Mouse (Mus musculus): ENCODE data around the gene Knl1.
"Not testable (repeated sequence)": the region's sequence is repeated elsewhere in the genome, so short reads cannot be mapped to it uniquely, and the experiment has no call there.

Knl1 gene

DNA sequence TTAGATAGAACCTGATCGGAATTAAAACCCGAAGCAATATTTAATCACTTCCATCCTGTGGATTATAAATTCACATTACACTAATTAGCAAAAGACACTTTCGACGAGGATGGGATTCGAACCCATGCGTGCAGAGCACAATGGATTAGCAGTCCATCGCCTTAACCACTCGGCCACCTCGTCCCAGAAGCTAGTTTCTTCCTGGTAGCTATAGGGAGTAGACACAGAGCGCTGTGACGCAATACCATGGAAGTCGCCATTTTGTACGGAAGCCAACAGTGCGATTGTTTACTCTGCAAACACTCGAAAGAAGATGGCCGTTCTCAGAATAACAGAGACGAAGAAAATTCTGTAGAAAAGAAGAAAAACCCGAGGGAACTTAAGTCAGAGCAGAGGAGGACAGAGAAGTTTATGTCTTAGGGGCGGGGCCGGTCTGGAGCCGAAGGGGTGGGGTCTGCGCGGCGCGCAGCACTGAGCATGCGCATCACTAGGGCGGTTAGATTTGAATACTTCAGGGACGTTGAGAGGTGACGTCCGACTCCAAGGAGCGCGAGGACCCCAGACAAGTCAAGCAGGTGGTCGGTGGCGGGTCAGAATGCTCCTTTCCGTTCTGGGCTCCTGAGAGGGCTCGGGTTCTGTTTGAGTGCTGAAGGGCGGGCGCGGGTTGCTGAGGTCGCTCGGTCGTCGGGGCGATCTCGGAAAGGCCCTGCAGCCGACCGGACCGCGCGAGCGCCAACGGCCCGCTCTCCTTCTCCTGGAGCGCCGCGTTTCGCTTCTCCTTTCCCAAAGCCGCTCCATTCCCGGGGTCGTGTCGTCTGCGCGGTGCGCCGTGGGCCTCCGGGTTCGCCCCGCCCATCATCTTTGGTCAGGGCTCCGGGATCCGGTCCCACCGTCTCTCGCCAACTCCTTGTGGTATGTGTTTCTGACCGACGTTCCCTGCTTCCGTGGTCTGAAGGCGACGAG is at the start of gene Knl1:
Gene Knl1, plus strand, starts transcription at position 471 of the 963 bp plus-strand sequence.
- peak; percentile 93 to 96 for DNase-seq

DNA sequence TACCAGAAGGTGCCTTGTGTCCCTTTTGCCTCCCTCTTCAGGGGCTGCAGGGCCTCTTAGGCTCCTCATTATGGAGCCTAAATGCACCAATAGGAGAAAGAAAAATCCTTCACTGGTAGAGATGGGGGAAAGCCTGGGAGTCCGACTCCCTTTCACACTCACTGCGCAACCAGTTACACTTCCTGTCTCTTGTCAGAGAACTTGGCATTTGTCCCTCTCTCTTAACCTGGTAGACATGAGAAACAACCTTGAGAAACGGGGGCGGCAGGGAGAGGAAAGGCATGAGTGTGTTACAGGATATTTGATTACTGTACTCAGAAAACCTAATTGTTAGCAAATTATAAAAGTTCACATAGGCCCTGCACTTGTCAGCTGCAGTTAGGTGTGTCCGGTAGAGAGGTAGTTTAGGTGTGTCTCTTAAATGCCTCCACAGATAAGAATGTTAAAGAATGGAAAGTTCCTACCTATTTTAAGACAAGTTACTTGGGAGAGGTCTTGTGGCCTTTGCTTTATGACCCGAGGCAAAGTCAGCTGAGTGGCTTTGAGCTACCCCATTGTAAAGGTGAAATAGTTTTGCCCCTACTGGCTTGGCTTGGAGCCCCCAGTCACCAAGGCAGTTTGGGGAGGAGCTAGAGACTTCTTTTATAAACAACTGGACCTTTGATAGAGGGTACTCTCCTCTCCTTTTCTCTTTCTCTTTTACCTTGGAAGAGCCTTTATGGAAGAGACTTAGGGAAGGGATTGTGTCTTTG is 48.6 kb upstream of the Knl1 start:
- DNase-seq = no peak

- DNase-seq = no peak
Measured at GRCm38 (mm10) chr2:118999025-118999639, 47.8 kb upstream of the Knl1 start.

DNA sequence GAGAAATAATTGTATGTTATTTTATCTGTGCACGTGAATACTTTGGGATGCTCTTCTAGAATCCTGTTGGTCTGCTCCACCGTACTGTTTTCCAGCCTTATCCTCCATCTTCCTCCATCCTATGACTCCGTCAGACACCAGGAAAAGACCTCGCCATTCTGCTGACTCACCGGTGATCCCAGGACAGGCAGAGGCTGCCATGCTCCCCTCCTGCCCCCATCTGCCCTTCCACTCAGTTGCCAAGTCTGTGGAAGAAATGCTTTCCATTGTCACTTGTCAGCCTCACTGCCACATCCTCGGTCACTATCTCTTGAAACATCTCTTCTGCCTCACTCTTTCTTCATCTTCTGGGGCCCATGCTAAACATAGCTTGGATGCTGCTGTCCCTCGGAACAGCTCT is 40.0 kb upstream of the Knl1 start:
- DNase-seq = no peak

DNA sequence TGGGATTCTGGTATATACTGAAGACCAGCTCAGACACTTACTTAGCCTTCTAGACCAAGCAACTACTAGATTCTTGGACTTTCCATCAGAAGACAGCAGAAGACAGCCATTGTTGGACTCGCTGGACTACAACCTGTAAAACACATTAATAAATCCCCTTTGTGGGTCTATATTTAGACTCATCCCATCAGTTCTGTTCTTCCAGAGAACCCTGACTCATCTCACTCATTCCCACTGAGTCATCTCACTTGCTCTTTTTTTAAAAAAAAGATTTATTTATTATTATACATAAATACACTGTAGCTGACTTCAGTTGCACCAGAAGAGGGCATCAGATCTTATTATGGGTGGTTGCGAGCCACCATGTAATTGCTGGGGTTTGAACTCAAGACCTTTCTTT is 37.5 kb upstream of the Knl1 start:
- DNase-seq = no peak

DNA sequence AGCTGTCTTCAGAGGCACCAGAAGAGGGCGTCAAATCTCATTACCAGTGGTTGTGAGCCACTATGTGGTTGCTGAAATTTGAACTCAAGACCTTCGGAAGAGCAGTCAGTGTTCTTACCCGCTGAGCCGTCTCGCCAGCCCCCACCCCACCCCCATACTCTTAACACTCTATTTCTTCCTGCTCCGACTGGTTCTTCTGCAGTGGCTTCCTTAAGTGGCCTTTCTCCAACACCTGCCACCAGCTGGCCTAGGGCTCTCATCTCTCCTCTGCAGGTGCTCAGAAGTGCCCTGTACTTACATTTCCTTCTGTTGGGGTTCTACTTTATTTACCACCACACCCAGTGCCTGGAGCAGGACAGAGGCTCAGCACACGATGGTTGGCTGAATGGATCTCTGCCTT is 31.9 kb upstream of the Knl1 start:
- DNase-seq = peak; percentile 46 to 52

GRCm38 (mm10) chr2:119015604-119016180 is 31.2 kb upstream of the Knl1 start:
- DNase-seq = peak; percentile 22 to 25

DNA sequence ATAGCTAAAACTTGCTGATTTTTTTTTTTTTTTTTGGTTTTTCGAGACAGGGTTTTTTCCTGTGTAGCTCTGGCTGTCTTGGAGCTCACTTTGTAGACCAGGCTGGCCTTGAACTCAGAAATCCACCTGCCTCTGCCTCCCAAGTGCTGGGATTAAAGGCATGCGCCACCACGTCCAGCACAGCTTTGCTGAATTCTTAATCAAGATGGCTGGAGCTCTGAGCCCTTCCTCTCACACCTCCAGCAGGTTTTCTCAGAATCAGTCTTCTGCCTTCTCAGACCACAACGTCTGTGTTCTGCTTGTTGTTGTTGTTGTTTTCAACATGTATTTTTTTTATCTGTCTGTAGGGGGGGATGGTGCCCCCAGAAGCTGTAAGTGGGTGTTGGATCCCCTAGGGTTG is 30.6 kb upstream of the Knl1 start:
- not testable (repeated sequence) for DNase-seq

GRCm38 (mm10) chr2:119017647-119018046 is 29.3 kb upstream of the Knl1 start:
- no peak for DNase-seq

DNA sequence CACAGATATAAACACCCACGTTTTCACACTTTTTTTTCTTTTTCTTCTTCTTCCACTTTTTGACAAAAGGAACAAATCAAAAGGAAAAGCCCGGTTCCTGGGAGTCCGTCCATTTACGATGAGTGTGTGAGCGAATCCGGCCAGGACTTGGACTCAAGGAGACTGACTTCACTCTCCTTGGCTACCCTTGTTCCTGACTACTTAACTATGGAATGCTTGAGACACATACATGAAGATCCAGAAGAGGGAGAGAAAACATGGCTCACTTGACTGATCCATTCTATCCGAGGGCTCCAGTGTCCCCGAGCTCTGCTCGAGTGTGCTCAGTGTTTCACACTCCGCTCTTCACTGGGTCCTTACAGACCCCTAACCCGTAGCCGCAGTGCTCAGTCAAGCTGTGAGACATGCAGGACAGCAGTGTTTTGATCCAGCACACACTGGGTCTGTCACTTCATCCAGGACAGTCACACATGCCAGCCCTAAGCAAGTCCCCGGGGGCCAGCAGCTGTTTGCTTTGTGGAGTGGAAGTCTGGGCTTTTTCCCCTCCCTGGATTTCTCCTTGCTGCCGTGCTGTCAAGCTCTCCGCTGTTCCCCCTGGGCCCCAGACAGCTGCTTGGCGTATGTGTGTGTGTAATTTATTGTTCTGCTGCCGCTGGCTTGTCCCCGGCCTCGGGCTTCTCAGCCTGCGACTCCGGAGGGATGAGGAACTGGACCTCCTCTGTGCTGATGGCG is 28.4 kb upstream of the Knl1 start:
- no peak for DNase-seq

GRCm38 (mm10) chr2:119019131-119019530 is 27.8 kb upstream of the Knl1 start:
- DNase-seq = no peak

GRCm38 (mm10) chr2:119019538-119019937 is 27.4 kb upstream of the Knl1 start:
- DNase-seq = no peak

DNA sequence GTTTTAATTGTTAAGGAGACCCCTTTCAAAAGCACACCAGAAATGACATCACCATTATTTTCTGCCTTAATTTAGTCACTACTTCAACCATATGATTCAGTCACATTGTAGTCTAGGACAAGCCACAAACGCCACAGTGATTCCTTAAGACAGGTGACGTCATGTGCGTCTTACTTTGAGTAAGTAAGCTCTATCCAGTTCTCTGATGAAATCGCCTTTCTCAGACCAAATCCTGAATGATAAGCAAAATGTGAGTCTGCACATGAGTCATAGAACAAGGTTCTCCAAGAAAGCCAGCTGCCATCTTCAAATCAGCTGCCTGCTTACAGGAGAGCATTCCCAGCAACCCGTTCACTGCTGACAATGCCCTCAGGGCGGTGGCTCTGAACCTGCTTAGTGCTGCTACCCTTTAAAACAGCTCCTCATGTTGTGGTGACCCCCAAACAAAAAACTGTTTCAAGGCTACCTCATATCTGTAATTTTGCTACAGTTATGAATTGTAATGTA is 23.7 kb upstream of the Knl1 start:
- no peak for DNase-seq

DNA sequence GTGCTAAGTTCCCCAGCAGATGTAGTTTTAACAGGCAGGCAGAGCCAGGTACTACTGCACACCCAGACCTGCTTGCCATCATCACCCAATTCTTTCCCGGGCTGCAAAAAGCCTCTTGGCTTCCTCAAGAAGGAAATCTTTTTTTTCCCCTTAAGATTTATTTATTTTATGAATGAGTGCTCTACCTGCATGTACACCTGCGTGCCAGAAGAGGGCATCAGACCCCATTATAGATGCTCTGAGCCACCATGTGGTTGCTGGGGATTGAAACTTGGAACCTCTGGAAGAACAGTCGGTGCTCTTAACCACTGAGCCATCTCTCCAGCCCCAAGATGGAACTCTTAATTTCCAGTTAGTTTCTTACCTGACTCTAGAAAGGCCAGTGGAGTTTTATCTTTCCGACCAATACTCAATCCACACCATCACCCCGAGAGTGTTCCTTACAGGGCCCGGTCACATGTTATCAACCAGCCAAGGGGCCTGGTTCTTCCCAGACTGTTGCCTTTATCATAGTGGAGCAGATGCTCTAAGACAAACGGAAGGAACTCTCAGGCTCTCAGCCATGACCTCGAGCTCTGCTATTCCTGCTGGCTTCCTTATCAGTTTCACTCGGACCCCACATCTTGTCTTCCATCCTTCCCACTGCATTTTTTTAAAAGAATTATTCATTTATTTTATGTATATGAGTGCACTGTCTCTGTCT is 22.2 kb upstream of the Knl1 start:
- no peak for DNase-seq

DNA sequence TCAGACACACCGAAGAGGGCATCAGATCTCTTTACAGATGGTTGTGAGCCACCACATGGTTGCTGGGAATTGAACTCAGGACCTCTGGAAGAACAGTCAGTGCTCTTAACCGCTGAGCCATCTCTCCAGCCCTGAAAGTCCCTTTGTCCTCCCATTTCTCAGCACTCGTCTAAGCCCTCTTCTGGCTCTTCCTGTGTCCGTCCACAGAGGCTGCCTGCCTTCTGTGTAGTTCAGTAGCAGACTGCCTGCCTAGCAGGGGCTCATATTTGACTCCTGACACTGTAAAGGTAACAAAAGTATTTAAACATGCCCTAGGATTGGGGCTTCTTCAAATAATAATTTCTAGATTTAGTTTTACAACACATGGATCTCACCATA is 21.7 kb upstream of the Knl1 start:
- no peak for DNase-seq

DNA sequence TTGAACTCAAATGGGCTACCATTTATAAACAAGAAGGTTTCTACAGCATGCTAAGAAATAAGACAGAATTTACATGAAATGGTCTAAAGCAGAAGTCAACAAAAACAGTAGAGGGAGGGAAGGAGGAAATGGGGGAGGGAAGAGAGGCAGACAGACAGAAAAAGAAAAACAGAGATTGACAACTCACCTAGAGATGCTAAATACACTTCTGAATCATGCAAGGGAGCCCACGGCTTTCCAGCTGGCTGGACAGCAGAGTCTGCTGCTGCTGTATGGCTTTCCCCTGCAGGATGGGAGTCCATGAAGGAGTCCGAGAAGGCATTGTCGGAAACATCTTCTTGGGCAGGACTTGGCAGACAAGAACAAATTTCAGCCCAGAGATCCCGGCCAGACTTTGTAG is 20.0 kb upstream of the Knl1 start:
- no peak for DNase-seq

DNA sequence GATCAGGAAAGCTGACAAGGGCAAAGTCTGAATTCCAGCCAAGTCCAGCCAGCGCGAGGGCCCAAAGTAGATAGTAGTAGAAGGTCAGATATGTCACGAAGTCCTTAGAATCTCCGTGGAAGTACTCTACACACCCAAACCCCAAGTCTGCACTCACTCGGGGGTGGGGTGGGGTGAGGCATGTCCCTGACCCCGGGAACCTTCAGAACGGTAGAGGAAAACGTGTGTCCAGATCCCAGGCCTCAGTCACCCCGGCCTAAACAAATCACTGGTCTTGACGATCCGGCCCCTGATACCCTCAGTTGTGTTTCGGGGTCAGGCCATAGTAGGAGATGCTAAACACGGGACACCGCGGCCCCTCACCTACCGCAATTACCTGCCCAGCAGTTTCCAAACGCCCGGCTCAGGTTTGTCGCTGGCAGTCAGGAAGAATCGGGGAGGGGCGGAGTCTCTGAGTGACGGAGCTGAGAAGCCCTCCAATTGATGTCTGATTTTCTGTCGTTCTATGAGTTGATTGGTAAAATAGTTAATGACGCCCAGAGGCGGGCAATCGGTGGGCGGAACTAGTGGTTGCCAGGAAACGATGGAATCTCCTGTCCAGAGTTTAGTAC is 17.9 kb upstream of the Knl1 start, which contains the start of gene Ccdc32:
Gene Ccdc32, minus strand, starts transcription at position 453 of the 611 bp plus-strand sequence.
- peak; percentile 98 for DNase-seq

DNA sequence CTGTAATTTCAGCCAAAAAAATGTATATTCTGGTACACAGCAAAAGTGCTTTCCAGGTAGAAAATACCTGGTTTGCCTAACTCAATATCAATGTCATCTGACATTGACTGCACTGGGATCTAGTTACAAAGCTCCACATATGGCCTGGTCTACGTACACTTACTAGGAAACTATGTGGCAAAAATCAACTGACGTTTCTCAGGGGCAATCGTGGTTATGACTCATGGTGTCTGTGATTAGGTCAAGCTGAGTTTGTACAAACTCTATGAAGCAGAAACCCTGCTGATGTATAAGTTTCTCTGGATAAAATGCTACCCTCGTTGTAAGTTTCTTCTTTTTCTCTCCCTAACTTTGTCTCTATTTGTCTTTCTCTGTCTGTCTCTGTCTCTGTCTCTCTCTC is 14.7 kb upstream of the Knl1 start:
- no peak for DNase-seq

GRCm38 (mm10) chr2:119034656-119035396 is 12.1 kb upstream of the Knl1 start, which contains the start of gene Rpusd2:
Gene Rpusd2 (plus strand): TSS chr2:119034790.
- peak; percentile 94 to 95 for DNase-seq

DNA sequence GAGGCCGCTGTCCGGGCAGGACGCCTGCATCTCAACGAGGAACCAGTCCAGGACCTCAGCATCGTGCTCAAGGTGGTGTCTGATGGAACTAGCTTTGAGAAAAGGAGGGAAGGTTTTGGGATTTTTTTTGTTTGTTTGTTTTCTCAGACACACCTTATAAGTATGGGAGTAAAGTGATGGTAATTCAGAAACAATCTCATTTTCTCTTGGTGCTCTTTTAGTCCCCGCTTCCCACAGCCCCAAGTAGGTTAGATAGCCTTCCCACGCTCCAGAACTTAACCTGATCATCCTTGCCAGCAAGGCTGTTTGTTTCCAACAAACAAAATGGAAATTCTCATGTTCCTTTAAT is 11.5 kb upstream of the Knl1 start:
- DNase-seq = no peak
